Mouse (Mus musculus) left cerebral cortex, adult 2 months (tissue): Measurements from ENCODE around the gene Trank1. TPM values are rescaled to one million over a fixed set of nuclear protein-coding genes. Genes with fewer than 3 reads are reported as not detected.

ENCODE experiments used
- DNase-seq, 2 experiments: peaks; one replicate each; pipeline ENCODE4 v3.0.0; 2021 to 2022; ENCODE audit warnings: low spot score in 2 of 2, mixed read lengths in 1 of 2; ENCODE audit errors: extremely low spot score in 1 of 2
- H3K27ac ChIP-seq: fragments of 200-600 bp; 2 replicates; pipeline ENCODE4 v1.8.1; 2022
- H3K4me3 ChIP-seq: fragments of 200-600 bp; 2 replicates; pipeline ENCODE4 v1.8.1; 2022
- CTCF ChIP-seq: fragments of 200-600 bp; IDR thresholded peaks from 2 replicates; pipeline ENCODE4 v1.8.1; 2022; ENCODE audit warnings: antibody characterized with exemption, mild to moderate bottlenecking, moderate library complexity
- intact Hi-C: fragments of 180-260 bp; cut with DNase I; formaldehyde crosslinking; loops from one replicate; pipeline ENCODE4 v1.15.1; 2025
- total RNA-seq, 2 experiments: library from RNA; stranded (reverse); gene quantifications; 2 replicates each; pipeline ENCODE4 v1.2.3; 2021

Trank1 gene
- total RNA-seq, 2 experiments from 2014 or later = 308 to 309 TPM

DNA sequence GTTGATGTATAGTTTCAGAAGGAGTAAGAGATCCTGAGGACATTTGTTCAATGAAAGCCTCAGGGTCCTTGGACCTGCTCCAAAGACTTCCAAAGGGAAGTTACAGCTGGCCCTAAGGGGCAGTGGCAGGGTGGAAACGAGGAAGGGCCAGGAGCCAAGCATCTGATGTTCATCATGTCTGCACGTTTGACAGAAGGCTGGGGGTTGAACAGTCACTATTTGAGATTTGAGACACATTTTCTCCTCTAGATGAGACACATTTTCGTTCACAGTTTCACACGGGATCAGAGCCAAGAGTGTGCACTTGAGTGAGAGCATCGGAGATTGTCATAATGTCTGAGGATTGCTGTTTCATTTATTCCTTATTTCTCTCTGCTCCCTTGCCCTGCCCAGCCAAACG lies 96.5 kb downstream of the Trank1 start:
- intact Hi-C loops = no loop called here
- DNase-seq = no peak
- Histone ChIP-seq H3K4me3 (no peak overlapping the region), H3K27ac (no peak overlapping the region)
- no peak for TF ChIP-seq CTCF

GRCm38 (mm10) chr9:111408427-111408826 lies 96.9 kb downstream of the Trank1 start:
- H3K4me3 ChIP-seq = no peak overlapping the region
- no peak for DNase-seq
- intact Hi-C loops = no loop called here
- no peak for TF ChIP-seq CTCF
- no peak overlapping the region for H3K27ac ChIP-seq

DNA sequence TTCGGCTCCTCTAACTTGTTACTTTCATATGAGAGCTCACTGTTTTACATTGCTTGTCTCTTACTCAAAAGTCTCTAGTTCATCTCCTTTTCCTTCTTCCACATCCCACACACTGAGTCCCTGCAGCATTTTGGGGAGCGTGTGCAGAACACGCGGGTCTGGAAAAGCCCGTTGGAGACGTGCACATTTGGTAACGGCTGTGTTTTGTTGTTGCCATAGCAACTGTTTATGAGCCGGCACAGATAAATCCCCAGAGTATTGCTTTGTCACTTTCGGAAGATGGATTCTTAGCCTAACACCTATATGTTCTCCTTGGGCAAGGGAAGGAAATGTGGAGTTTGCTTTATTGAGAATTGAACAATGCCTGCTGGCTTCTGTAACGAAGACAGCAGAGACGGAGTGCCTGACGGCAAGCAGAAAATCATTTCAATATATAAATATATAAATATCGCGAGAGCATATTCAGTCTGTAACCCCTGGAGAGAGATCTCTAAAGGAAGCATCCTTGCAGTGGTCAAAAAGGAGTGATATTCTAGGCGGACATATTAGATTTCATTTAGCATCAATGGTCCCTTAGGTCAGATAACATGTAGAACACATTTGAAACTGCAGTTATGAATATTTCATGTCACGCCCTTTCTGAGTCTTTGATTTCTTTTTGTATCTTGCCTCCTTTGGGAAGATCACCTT lies 101.1 kb downstream of the Trank1 start:
- intact Hi-C loops = no loop called here
- H3K27ac ChIP-seq = peak overlapping the region; percentile 47
- DNase-seq = peak; percentile 59
- no peak for TF ChIP-seq CTCF
- no peak overlapping the region for H3K4me3 ChIP-seq

GRCm38 (mm10) chr9:111421862-111422261 lies 110.3 kb downstream of the Trank1 start:
- intact Hi-C loops = no loop called here
- no peak overlapping the region for H3K4me3 ChIP-seq
- TF ChIP-seq CTCF = no peak
- DNase-seq = no peak
- peak overlapping the region; percentile 18; the same call in 1 of the 2 replicates for H3K27ac ChIP-seq

GRCm38 (mm10) chr9:111422567-111422966 lies 111.0 kb downstream of the Trank1 start:
- Histone ChIP-seq H3K27ac (no peak overlapping the region; the same call in 1 of the 2 replicates), H3K4me3 (no peak overlapping the region)
- DNase-seq = no peak
- no peak for TF ChIP-seq CTCF
- intact Hi-C loops = no loop called here

- no peak for DNase-seq
- intact Hi-C loops = no loop called here
- Histone ChIP-seq H3K27ac (no peak overlapping the region), H3K4me3 (no peak overlapping the region)
- no peak for TF ChIP-seq CTCF
These were observed 113.6 kb downstream of the Trank1 start for GRCm38 (mm10) chr9:111425113-111425512.

GRCm38 (mm10) chr9:111425952-111426351 lies 114.4 kb downstream of the Trank1 start:
- TF ChIP-seq CTCF = no peak; the same call in 1 of the 2 replicates
- intact Hi-C loops = no loop called here
- no peak overlapping the region for H3K4me3 ChIP-seq
- no peak for DNase-seq
- no peak overlapping the region for H3K27ac ChIP-seq

- no peak overlapping the region for H3K4me3 ChIP-seq
- no peak overlapping the region for H3K27ac ChIP-seq
- DNase-seq = no peak
- TF ChIP-seq CTCF = peak; percentile 34
- intact Hi-C loops = no loop called here
These were observed 116.5 kb downstream of the Trank1 start for GRCm38 (mm10) chr9:111427891-111428555.

GRCm38 (mm10) chr9:111428698-111429362 lies 117.3 kb downstream of the Trank1 start:
- no peak for TF ChIP-seq CTCF
- Histone ChIP-seq H3K4me3 (no peak overlapping the region), H3K27ac (no peak overlapping the region)
- no peak for DNase-seq
- intact Hi-C loops = no loop called here

- no peak for DNase-seq
- TF ChIP-seq CTCF = no peak
- Histone ChIP-seq H3K4me3 (no peak overlapping the region), H3K27ac (no peak overlapping the region)
- intact Hi-C loops = no loop called here
These were observed 117.8 kb downstream of the Trank1 start for GRCm38 (mm10) chr9:111429363-111429750.

DNA sequence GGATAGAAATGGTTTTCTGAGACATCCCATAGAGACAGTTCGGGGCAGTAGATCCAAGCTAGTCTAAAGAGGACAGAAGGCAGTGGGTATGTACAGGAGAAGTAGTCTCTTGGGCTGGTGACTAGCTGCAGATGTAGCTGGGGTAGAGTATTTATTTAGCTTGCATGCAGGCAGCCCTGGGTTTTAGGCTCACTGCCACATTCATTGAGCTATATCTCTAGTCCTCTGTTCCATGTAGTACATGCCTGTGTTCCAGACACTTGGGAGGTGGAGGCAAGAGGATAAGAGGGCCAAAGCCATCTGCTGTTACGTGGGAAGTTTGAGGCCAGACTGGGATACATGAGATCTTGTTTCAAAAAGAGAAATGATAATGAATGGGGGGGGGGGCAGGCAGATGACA lies 123.9 kb downstream of the Trank1 start:
- H3K27ac ChIP-seq = no peak overlapping the region
- intact Hi-C loops = no loop called here

More for the DNA sequence above, 123.9 kb downstream of the Trank1 start:
- no peak for TF ChIP-seq CTCF
- no peak overlapping the region for H3K4me3 ChIP-seq
- DNase-seq = no peak
